In genomic region chr11:43919492-43920055, GRCm38 (mm10) we compare ENCODE assay signal across 21 mouse cellular contexts. TPM values are rescaled to one million over a fixed set of nuclear protein-coding genes. Genes with fewer than 3 reads are reported as not detected.
DNase-seq lines count a peak whose midpoint lies in the region; ATAC-seq and TF ChIP-seq lines count a peak whose summit lies in the region.
"Had no signal": no experiment of that assay in that cellular context is flagged by ENCODE, and none has a peak within 500 bp of the region (broad histone marks: within the 10 kb centered on the region; RNA-seq: fewer than 3 reads in every experiment).

No protein-coding gene starts in this region.

- H3K4me3 ChIP-seq in gastrocnemius, adult 2 months, result no peak overlapping the region
- H3K4me3 ChIP-seq in hindbrain, embryonic 13.5 days, result no peak overlapping the region
- H3K4me3 ChIP-seq: embryonic facial prominence, embryonic 10.5 days; heart, adult 2 months; midbrain, embryonic 10.5 days had no signal

- H3K4me1 ChIP-seq in hindbrain, embryonic 13.5 days (replicated peaks), result no peaks in the 10 kb centered on the region
- H3K4me1 ChIP-seq: midbrain, embryonic 10.5 days had no signal

- ATAC-seq in hindbrain, embryonic 13.5 days (ENCODE audit: low FRiP score), result no peak
- ATAC-seq: hindbrain, postnatal 0 days had no signal

- TF ChIP-seq CTCF in gastrocnemius, adult 2 months (IDR thresholded peaks at IDR 0.05), result no peak

- no peak overlapping the region for H3K4me2 ChIP-seq in hindbrain, embryonic 13.5 days

- H3K9me3 ChIP-seq in hindbrain, embryonic 13.5 days, result no peaks in the 10 kb centered on the region
- H3K9me3 ChIP-seq: embryonic facial prominence, embryonic 10.5 days; midbrain, embryonic 10.5 days had no signal

- no peaks in the 10 kb centered on the region for H3K27me3 ChIP-seq in hindbrain, embryonic 13.5 days

- H3K36me3 ChIP-seq in hindbrain, embryonic 13.5 days, result no peaks in the 10 kb centered on the region
- H3K36me3 ChIP-seq: embryonic facial prominence, embryonic 10.5 days; midbrain, embryonic 10.5 days had no signal

- DNase-seq in gastrocnemius, adult 2 months, result peak; percentile 26
- DNase-seq in gastrocnemius, postnatal 10 days, result no peak
- peak; percentile 43 for DNase-seq in urinary bladder, postnatal 14 days (ENCODE audit: low spot score)
- DNase-seq in urinary bladder, postnatal 4 days (ENCODE audit: low spot score in 2 of 2), result no peak
- DNase-seq in adrenal gland, postnatal 25 days, result peak; percentile 9
- no peak for DNase-seq in cerebellum, adult 18-20 months
- DNase-seq: cerebellum, adult 11-12 months; kidney, adult 11 months; layer of hippocampus, postnatal 36 days; liver; lung, adult 18-20 months; lung, postnatal 4 days; right cerebral cortex, postnatal 25 days; thymus, postnatal 4 days had no signal

- WGBS in hindbrain, embryonic 13.5 days, result 83% methylated on average over 7 of the region's 7 CpGs

- H3K9ac ChIP-seq in hindbrain, embryonic 13.5 days, result no peak overlapping the region

- H3K27ac ChIP-seq in gastrocnemius, adult 2 months, result no peak overlapping the region
- H3K27ac ChIP-seq in hindbrain, embryonic 13.5 days, result no peak overlapping the region
- H3K27ac ChIP-seq: embryonic facial prominence, embryonic 10.5 days; heart, adult 2 months; hindbrain, postnatal 0 days; kidney, postnatal 0 days; midbrain, embryonic 10.5 days had no signal

- intact Hi-C loops in gastrocnemius, adult 2 months (cut with DNase I), result no loop called here

RNA-seq across cellular contexts. Expression of gene Adra1b, which starts 18.6 kb away (rescaled TPM):
- total RNA-seq in gastrocnemius, adult 2 months (2021), result under 1 TPM; 0.26 to 0.42 TPM
- under 1 TPM; 0.41 to 0.59 TPM for total RNA-seq in gastrocnemius, postnatal 10 days (2021)
- total RNA-seq in adrenal gland, postnatal 25 days (2021), result 1.2 TPM in 2 replicates
- 4.4 and 4.7 TPM in 2 replicates for polyA plus RNA-seq in hindbrain, embryonic 13.5 days (2015; fragmentation: Nextera tagmentation; extraction: Ambion mirVana)
- total RNA-seq: MEL had no signal

Comparison
In these comparisons a context has a peak if more than half of its experiments do, and no peak if none do; other contexts are left out.
1. DNase-seq: peak in gastrocnemius, adult 2 months (single experiment), urinary bladder, postnatal 14 days (single experiment) and adrenal gland, postnatal 25 days (single experiment); none in gastrocnemius, postnatal 10 days (single experiment), urinary bladder, postnatal 4 days (0 of 2) and cerebellum, adult 18-20 months (0 of 2).